Mouse (Mus musculus) embryo, embryonic 10 days (tissue): ENCODE data around the gene Gm10717.
"Not testable (repeated sequence)": the region's sequence is repeated elsewhere in the genome, so short reads cannot be mapped to it uniquely, and the experiment has no call there.

Source experiments
- DNase-seq: peaks from one replicate; pipeline ENCODE4 v3.0.0-alpha.2; 2015; ENCODE audit warnings: low spot score

Gm10717 gene

GRCm38 (mm10) chr9:3025653-3026052, 436 bp downstream of the Gm10717 start:
- not testable (repeated sequence) for DNase-seq

DNA sequence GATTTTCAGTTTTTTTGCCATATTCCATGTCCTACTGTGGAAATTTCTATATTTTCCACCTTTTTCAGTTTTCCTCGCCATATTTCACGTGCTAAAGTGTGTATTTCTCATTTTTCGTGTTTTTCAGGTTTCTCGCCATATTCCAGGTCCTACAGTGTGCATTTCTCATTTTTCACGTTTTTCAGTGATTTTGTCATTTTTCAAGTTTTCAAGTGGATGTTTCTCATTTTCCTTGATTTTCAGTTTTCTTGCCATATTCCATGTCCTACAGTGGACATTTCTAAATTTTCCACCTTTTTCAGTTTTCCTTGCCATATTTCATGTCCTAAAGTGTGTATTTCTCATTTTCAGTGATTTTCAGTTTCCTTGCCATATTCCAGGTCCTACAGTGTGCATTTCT, 919 bp downstream of the Gm10717 start:
- DNase-seq, result not testable (repeated sequence)

GRCm38 (mm10) chr9:3026741-3027140, 1.5 kb downstream of the Gm10717 start:
- not testable (repeated sequence) for DNase-seq

DNA sequence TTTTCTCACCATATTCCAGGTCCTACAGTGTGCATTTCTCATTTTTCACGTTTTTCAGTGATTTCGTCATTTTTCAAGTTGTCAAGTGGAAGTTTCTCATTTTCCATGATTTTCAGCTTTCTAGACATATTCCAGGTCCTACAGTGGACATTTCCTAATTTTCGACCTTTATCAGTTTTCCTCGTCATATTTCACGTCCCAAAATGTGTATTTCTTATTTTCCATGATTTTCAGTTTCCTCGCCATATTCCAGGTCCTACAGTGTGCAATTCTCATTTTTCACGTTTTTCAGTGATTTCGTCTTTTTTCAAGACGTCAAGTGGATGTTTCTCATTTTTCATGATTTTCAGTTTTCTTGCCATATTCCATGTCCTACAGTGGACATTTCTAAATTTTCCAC, 2.0 kb downstream of the Gm10717 start:
- peak; percentile 63 for DNase-seq

DNA sequence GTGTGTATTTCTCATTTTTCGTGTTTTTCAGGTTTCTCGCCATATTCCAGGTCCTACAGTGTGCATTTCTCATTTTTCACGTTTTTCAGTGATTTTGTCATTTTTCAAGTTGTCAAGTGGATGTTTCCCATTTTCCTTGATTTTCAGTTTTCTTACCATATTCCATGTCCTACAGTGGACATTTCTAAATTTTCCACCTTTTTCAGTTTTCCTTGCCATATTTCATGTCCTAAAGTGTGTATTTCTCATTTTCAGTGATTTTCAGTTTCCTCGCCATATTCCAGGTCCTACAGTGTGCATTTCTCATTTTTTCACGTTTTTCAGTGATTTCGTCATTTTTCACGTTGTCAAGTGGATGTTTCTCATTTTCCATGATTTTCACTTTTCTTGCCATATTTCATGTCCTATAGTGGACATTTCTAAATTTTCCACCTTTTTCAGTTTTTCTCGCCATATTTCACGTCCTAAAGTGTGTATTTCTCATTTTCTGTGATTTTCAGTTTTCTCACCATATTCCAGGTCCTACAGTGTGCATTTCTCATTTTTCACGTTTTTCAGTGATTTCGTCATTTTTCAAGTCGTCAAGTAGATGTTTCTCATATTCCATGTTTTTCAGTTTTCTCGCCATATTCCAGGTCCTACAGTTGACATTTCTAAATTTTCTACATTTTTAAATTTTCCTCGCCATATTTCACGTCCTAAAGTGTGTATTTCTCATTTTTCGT, 4.2 kb downstream of the Gm10717 start:
- DNase-seq, result not testable (repeated sequence)

- peak; percentile 88 for DNase-seq
Measured at GRCm38 (mm10) chr9:3030677-3031318, 5.6 kb downstream of the Gm10717 start.

DNA sequence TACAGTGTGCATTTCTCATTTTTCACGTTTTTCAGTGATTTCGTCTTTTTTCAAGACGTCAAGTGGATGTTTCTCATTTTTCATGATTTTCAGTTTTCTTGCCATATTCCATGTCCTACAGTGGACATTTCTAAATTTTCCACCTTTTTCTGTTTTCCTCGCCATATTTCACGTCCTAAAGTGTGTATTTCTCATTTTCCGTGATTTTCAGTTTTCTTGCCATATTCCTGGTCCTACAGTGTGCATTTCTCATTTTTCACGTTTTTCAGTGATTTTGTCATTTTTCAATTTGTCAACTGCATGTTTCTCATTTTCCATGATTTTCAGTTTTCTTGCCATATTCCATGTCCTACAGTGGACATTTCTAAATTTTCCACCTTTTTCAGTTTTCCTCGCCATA, 9.1 kb downstream of the Gm10717 start, which contains the start of gene Gm17535:
Gene Gm17535 (plus strand): TSS at position 301 of the 400 bp plus-strand sequence.
- DNase-seq, result not testable (repeated sequence)

DNA sequence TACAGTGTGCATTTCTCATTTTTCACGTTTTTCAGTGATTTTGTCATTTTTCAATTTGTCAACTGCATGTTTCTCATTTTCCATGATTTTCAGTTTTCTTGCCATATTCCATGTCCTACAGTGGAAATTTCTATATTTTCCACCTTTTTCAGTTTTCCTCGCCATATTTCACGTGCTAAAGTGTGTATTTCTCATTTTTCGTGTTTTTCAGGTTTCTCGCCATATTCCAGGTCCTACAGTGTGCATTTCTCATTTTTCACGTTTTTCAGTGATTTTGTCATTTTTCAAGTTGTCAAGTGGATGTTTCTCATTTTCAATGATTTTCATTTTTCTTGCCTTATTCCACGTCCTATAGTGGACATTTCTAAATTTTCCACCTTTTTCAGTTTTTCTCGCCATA, 11.4 kb downstream of the Gm10717 start, which contains the start of gene Gm10715:
Gene Gm10715 (plus strand): TSS at position 301 of the 400 bp plus-strand sequence.
- not testable (repeated sequence) for DNase-seq

DNA sequence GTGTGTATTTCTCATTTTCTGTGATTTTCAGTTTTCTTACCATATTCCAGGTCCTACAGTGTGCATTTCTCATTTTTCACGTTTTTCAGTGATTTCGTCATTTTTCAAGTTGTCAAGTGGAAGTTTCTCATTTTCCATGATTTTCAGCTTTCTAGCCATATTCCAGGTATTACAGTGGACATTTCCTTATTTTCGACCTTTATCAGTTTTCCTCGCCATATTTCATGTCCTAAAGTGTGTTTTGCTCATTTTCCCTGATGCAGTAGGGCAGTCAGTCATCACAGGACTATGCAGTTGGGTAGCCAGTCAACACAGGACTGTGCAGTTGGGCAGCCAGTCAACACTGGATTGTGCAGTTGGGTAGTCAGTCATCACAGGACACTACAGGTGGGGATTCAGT, 12.9 kb downstream of the Gm10717 start:
- DNase-seq, result not testable (repeated sequence)
